Mouse (Mus musculus): ENCODE results near the gene Npc1l1. TPM values are rescaled to one million over a fixed set of nuclear protein-coding genes. Genes with fewer than 3 reads are reported as not detected.

Gene Npc1l1
- polyA plus RNA-seq, 1 experiment from 2014 or later = 0.08 TPM

- Histone ChIP-seq H3K27ac (no peak overlapping the region), H3K4me3 (no peak overlapping the region), H3K9ac (no peak overlapping the region), H3K9me3 (no peaks in the 10 kb centered on the region), H3K4me1 (peaks cover 13% of the 10 kb centered on the region), H3K4me2 (replicated peaks) (no peak overlapping the region), H3K27me3 (no peaks in the 10 kb centered on the region), H3K36me3 (no peaks in the 10 kb centered on the region)
- WGBS = 75% methylated on average over 8 of the region's 8 CpGs
- ATAC-seq (ENCODE audit: insufficient number of reproducible peaks, insufficient read depth, low FRiP score, low TSS enrichment) = no peak
Observed at GRCm38 (mm10) chr11:6177781-6178420, 52.0 kb downstream of the Npc1l1 start.

GRCm38 (mm10) chr11:6175506-6175905 is 54.4 kb downstream of the Npc1l1 start:
- Histone ChIP-seq H3K27ac (no peak overlapping the region), H3K9me3 (no peaks in the 10 kb centered on the region), H3K9ac (no peak overlapping the region), H3K27me3 (no peaks in the 10 kb centered on the region), H3K4me3 (no peak overlapping the region), H3K4me2 (replicated peaks) (no peak overlapping the region), H3K36me3 (no peaks in the 10 kb centered on the region), H3K4me1 (peaks cover 13% of the 10 kb centered on the region)
- WGBS = 75% methylated on average over 1 of the region's 1 CpGs
- ATAC-seq (ENCODE audit: insufficient number of reproducible peaks, insufficient read depth, low FRiP score, low TSS enrichment) = no peak

GRCm38 (mm10) chr11:6174719-6175118 is 55.2 kb downstream of the Npc1l1 start:
- Histone ChIP-seq H3K9ac (no peak overlapping the region), H3K36me3 (no peaks in the 10 kb centered on the region), H3K4me2 (replicated peaks) (no peak overlapping the region), H3K4me1 (peaks cover 13% of the 10 kb centered on the region), H3K9me3 (no peaks in the 10 kb centered on the region), H3K27me3 (no peaks in the 10 kb centered on the region), H3K4me3 (no peak overlapping the region), H3K27ac (no peak overlapping the region)
- no peak for ATAC-seq (ENCODE audit: insufficient number of reproducible peaks, insufficient read depth, low FRiP score, low TSS enrichment)
- 64% methylated on average over 7 of the region's 7 CpGs for WGBS

GRCm38 (mm10) chr11:6169041-6169663 is 60.8 kb downstream of the Npc1l1 start:
- H3K27ac ChIP-seq = no peak overlapping the region
- no peaks in the 10 kb centered on the region for H3K4me1 ChIP-seq
- H3K27me3 ChIP-seq = no peaks in the 10 kb centered on the region
- no peak for ATAC-seq (ENCODE audit: insufficient number of reproducible peaks, insufficient read depth, low FRiP score, low TSS enrichment)
- no peak overlapping the region for H3K9ac ChIP-seq
- H3K36me3 ChIP-seq = no peaks in the 10 kb centered on the region
- H3K9me3 ChIP-seq = no peaks in the 10 kb centered on the region
- 81% methylated on average over 2 of the region's 2 CpGs for WGBS
- no peak overlapping the region for H3K4me3 ChIP-seq
- no peak overlapping the region for H3K4me2 ChIP-seq (replicated peaks)

GRCm38 (mm10) chr11:6166351-6166750 is 63.6 kb downstream of the Npc1l1 start:
- no peak overlapping the region for H3K27ac ChIP-seq
- H3K9me3 ChIP-seq = no peaks in the 10 kb centered on the region
- no peaks in the 10 kb centered on the region for H3K4me1 ChIP-seq
- no peak overlapping the region for H3K4me2 ChIP-seq (replicated peaks)
- H3K4me3 ChIP-seq = no peak overlapping the region
- H3K27me3 ChIP-seq = no peaks in the 10 kb centered on the region
- H3K36me3 ChIP-seq = no peaks in the 10 kb centered on the region
- no peak overlapping the region for H3K9ac ChIP-seq
- WGBS = 96% methylated on average over 12 of the region's 12 CpGs
- no peak for ATAC-seq (ENCODE audit: insufficient number of reproducible peaks, insufficient read depth, low FRiP score, low TSS enrichment)

- H3K27ac ChIP-seq = no peak overlapping the region
- no peak overlapping the region for H3K4me2 ChIP-seq (replicated peaks)
- no peak for ATAC-seq (ENCODE audit: insufficient number of reproducible peaks, insufficient read depth, low FRiP score, low TSS enrichment)
- 91% methylated on average over 7 of the region's 7 CpGs for WGBS
- H3K9me3 ChIP-seq = no peaks in the 10 kb centered on the region
- H3K4me1 ChIP-seq = no peaks in the 10 kb centered on the region
- H3K27me3 ChIP-seq = no peaks in the 10 kb centered on the region
- H3K36me3 ChIP-seq = no peaks in the 10 kb centered on the region
- no peak overlapping the region for H3K4me3 ChIP-seq
- no peak overlapping the region for H3K9ac ChIP-seq
Observed at GRCm38 (mm10) chr11:6165391-6166081, 64.4 kb downstream of the Npc1l1 start.

GRCm38 (mm10) chr11:6164781-6165180 is 65.2 kb downstream of the Npc1l1 start:
- Histone ChIP-seq H3K4me2 (replicated peaks) (no peak overlapping the region), H3K4me1 (no peaks in the 10 kb centered on the region), H3K9me3 (no peaks in the 10 kb centered on the region), H3K27me3 (no peaks in the 10 kb centered on the region), H3K36me3 (no peaks in the 10 kb centered on the region), H3K4me3 (no peak overlapping the region), H3K27ac (no peak overlapping the region), H3K9ac (no peak overlapping the region)
- ATAC-seq (ENCODE audit: insufficient number of reproducible peaks, insufficient read depth, low FRiP score, low TSS enrichment) = no peak
- 93% methylated on average over 7 of the region's 7 CpGs for WGBS

GRCm38 (mm10) chr11:6163706-6164105 is 66.2 kb downstream of the Npc1l1 start:
- H3K4me1 ChIP-seq = no peaks in the 10 kb centered on the region
- H3K27ac ChIP-seq = no peak overlapping the region
- no peak overlapping the region for H3K9ac ChIP-seq
- H3K36me3 ChIP-seq = no peaks in the 10 kb centered on the region
- H3K9me3 ChIP-seq = no peaks in the 10 kb centered on the region
- WGBS = 93% methylated on average over 12 of the region's 12 CpGs
- no peak for ATAC-seq (ENCODE audit: insufficient number of reproducible peaks, insufficient read depth, low FRiP score, low TSS enrichment)
- H3K27me3 ChIP-seq = no peaks in the 10 kb centered on the region
- no peak overlapping the region for H3K4me3 ChIP-seq
- H3K4me2 ChIP-seq (replicated peaks) = no peak overlapping the region

GRCm38 (mm10) chr11:6163062-6163461 is 66.9 kb downstream of the Npc1l1 start:
- Histone ChIP-seq H3K9me3 (no peaks in the 10 kb centered on the region), H3K27ac (no peak overlapping the region), H3K9ac (no peak overlapping the region), H3K4me1 (no peaks in the 10 kb centered on the region), H3K4me2 (replicated peaks) (no peak overlapping the region), H3K36me3 (no peaks in the 10 kb centered on the region), H3K4me3 (no peak overlapping the region), H3K27me3 (no peaks in the 10 kb centered on the region)
- no peak for ATAC-seq (ENCODE audit: insufficient number of reproducible peaks, insufficient read depth, low FRiP score, low TSS enrichment)
- WGBS = 96% methylated on average over 3 of the region's 3 CpGs

GRCm38 (mm10) chr11:6161549-6161948 is 68.4 kb downstream of the Npc1l1 start:
- no peak overlapping the region for H3K4me3 ChIP-seq
- no peaks in the 10 kb centered on the region for H3K27me3 ChIP-seq
- H3K9me3 ChIP-seq = no peaks in the 10 kb centered on the region
- H3K27ac ChIP-seq = no peak overlapping the region
- no peaks in the 10 kb centered on the region for H3K36me3 ChIP-seq
- no peaks in the 10 kb centered on the region for H3K4me1 ChIP-seq
- H3K9ac ChIP-seq = no peak overlapping the region
- no peak for ATAC-seq (ENCODE audit: insufficient number of reproducible peaks, insufficient read depth, low FRiP score, low TSS enrichment)
- H3K4me2 ChIP-seq (replicated peaks) = no peak overlapping the region
